Mouse (Mus musculus): ENCODE data around the gene Tmem45b.

GRCm38 (mm10) chr9:31433431-31433830 is 30.8 kb downstream of the Tmem45b start:
- TF ChIP-seq CTCF (IDR thresholded peaks at IDR 0.05) (no peak), POLR2A (IDR thresholded peaks at IDR 0.05; ENCODE audit: insufficient read depth, low read depth, low read length) (no peak)
